Mouse (Mus musculus): ENCODE data around the gene Itgb2. TPM values are rescaled to one million over a fixed set of nuclear protein-coding genes. Genes with fewer than 3 reads are reported as not detected.

The Itgb2 gene
- polyA plus RNA-seq (2015; fragmentation: Nextera tagmentation; extraction: Ambion mirVana): 1.6 and 1.7 TPM in 2 replicates

GRCm38 (mm10) chr10:77530140-77530539, at the start of gene Itgb2:
TSS of gene Itgb2 (plus strand) at chr10:77530252.
- H3K4me3 ChIP-seq (ENCODE audit: low read length): no peak within 1 kb of the TSS
- H3K9ac ChIP-seq (replicated peaks; ENCODE audit: low read length): no peak within 1 kb of the TSS
- no peaks in the 10 kb centered on the region for H3K27me3 ChIP-seq (ENCODE audit: insufficient read depth, low read length)
- no peaks in the 10 kb centered on the region for H3K9me3 ChIP-seq (ENCODE audit: low read length)
- no peak within 1 kb of the TSS for H3K4me2 ChIP-seq (replicated peaks; ENCODE audit: low read depth, low read length)
- H3K36me3 ChIP-seq (ENCODE audit: insufficient read depth, low read length): no peaks in the 10 kb centered on the region
- H3K4me1 ChIP-seq (ENCODE audit: insufficient read depth, low read length): no peaks in the 10 kb centered on the region
- H3K27ac ChIP-seq (ENCODE audit: low read length): no peak within 1 kb of the TSS
- no peak for ATAC-seq (ENCODE audit: low FRiP score, low TSS enrichment)
- WGBS: 59% methylated on average over 9 of the region's 9 CpGs

GRCm38 (mm10) chr10:77481814-77482213, 48.2 kb upstream of the Itgb2 start:
- ATAC-seq (ENCODE audit: low FRiP score, low TSS enrichment): no peak
- no peaks in the 10 kb centered on the region for H3K27me3 ChIP-seq (ENCODE audit: insufficient read depth, low read length)
- no peak overlapping the region for H3K4me2 ChIP-seq (replicated peaks; ENCODE audit: low read depth, low read length)
- H3K36me3 ChIP-seq (ENCODE audit: insufficient read depth, low read length): peaks cover 7% of the 10 kb centered on the region; the same call in 1 of the 2 replicates
- H3K9me3 ChIP-seq (ENCODE audit: low read length): no peaks in the 10 kb centered on the region
- H3K4me3 ChIP-seq (ENCODE audit: low read length): no peak overlapping the region
- H3K27ac ChIP-seq (ENCODE audit: low read length): no peak overlapping the region
- H3K9ac ChIP-seq (replicated peaks; ENCODE audit: low read length): no peak overlapping the region
- H3K4me1 ChIP-seq (ENCODE audit: insufficient read depth, low read length): peaks cover 13% of the 10 kb centered on the region

- Histone ChIP-seq H3K9ac (replicated peaks; ENCODE audit: low read length) (no peak overlapping the region), H3K27me3 (ENCODE audit: insufficient read depth, low read length) (no peaks in the 10 kb centered on the region), H3K4me1 (ENCODE audit: insufficient read depth, low read length) (peaks cover 13% of the 10 kb centered on the region), H3K36me3 (ENCODE audit: insufficient read depth, low read length) (peaks cover 32% of the 10 kb centered on the region), H3K27ac (ENCODE audit: low read length) (peak overlapping the region; percentile 31; the same call in 1 of the 2 replicates), H3K9me3 (ENCODE audit: low read length) (no peaks in the 10 kb centered on the region), H3K4me2 (replicated peaks; ENCODE audit: low read depth, low read length) (no peak overlapping the region), H3K4me3 (ENCODE audit: low read length) (no peak overlapping the region)
- whole genome bisulfite sequencing: 18% methylated on average over 18 of the region's 18 CpGs
- ATAC-seq (ENCODE audit: low FRiP score, low TSS enrichment): peak; percentile 70
These were observed 45.7 kb upstream of the Itgb2 start for GRCm38 (mm10) chr10:77484205-77484935.

- Histone ChIP-seq H3K4me3 (ENCODE audit: low read length) (no peak overlapping the region), H3K9me3 (ENCODE audit: low read length) (no peaks in the 10 kb centered on the region), H3K4me2 (replicated peaks; ENCODE audit: low read depth, low read length) (no peak overlapping the region), H3K27ac (ENCODE audit: low read length) (no peak overlapping the region), H3K27me3 (ENCODE audit: insufficient read depth, low read length) (no peaks in the 10 kb centered on the region), H3K9ac (replicated peaks; ENCODE audit: low read length) (no peak overlapping the region), H3K36me3 (ENCODE audit: insufficient read depth, low read length) (peaks cover 38% of the 10 kb centered on the region), H3K4me1 (ENCODE audit: insufficient read depth, low read length) (peaks cover 13% of the 10 kb centered on the region)
- ATAC-seq (ENCODE audit: low FRiP score, low TSS enrichment): no peak
- 66% methylated on average over 3 of the region's 3 CpGs for WGBS
These were observed 44.3 kb upstream of the Itgb2 start for GRCm38 (mm10) chr10:77485786-77486185.

- 90% methylated on average over 7 of the region's 7 CpGs for WGBS
- H3K4me3 ChIP-seq (ENCODE audit: low read length): no peak overlapping the region
These were observed 41.9 kb upstream of the Itgb2 start for GRCm38 (mm10) chr10:77488168-77488567.

GRCm38 (mm10) chr10:77491585-77491984, 38.5 kb upstream of the Itgb2 start:
- no peak overlapping the region for H3K27ac ChIP-seq (ENCODE audit: low read length)
- peaks cover 3% of the 10 kb centered on the region; the same call in 1 of the 2 replicates for H3K9me3 ChIP-seq (ENCODE audit: low read length)
- H3K4me2 ChIP-seq (replicated peaks; ENCODE audit: low read depth, low read length): no peak overlapping the region
- H3K27me3 ChIP-seq (ENCODE audit: insufficient read depth, low read length): no peaks in the 10 kb centered on the region
- ATAC-seq (ENCODE audit: low FRiP score, low TSS enrichment): no peak
- H3K9ac ChIP-seq (replicated peaks; ENCODE audit: low read length): no peak overlapping the region
- H3K4me3 ChIP-seq (ENCODE audit: low read length): no peak overlapping the region
- H3K4me1 ChIP-seq (ENCODE audit: insufficient read depth, low read length): no peaks in the 10 kb centered on the region
- 90% methylated on average over 6 of the region's 6 CpGs for WGBS
- peaks cover 61% of the 10 kb centered on the region for H3K36me3 ChIP-seq (ENCODE audit: insufficient read depth, low read length)

More at GRCm38 (mm10) chr10:77488168-77488567, 41.9 kb upstream of the Itgb2 start:
- no peaks in the 10 kb centered on the region for H3K27me3 ChIP-seq (ENCODE audit: insufficient read depth, low read length)
- H3K36me3 ChIP-seq (ENCODE audit: insufficient read depth, low read length): peaks cover 52% of the 10 kb centered on the region
- no peak for ATAC-seq (ENCODE audit: low FRiP score, low TSS enrichment)
- peaks cover 13% of the 10 kb centered on the region for H3K4me1 ChIP-seq (ENCODE audit: insufficient read depth, low read length)
- H3K9ac ChIP-seq (replicated peaks; ENCODE audit: low read length): no peak overlapping the region
- peaks cover 3% of the 10 kb centered on the region; the same call in 1 of the 2 replicates for H3K9me3 ChIP-seq (ENCODE audit: low read length)
- no peak overlapping the region for H3K27ac ChIP-seq (ENCODE audit: low read length)
- H3K4me2 ChIP-seq (replicated peaks; ENCODE audit: low read depth, low read length): no peak overlapping the region

GRCm38 (mm10) chr10:77492885-77493284, 37.2 kb upstream of the Itgb2 start:
- Histone ChIP-seq H3K27me3 (ENCODE audit: insufficient read depth, low read length) (no peaks in the 10 kb centered on the region), H3K4me3 (ENCODE audit: low read length) (no peak overlapping the region), H3K4me2 (replicated peaks; ENCODE audit: low read depth, low read length) (no peak overlapping the region), H3K9me3 (ENCODE audit: low read length) (peaks cover 3% of the 10 kb centered on the region; the same call in 1 of the 2 replicates), H3K36me3 (ENCODE audit: insufficient read depth, low read length) (peaks cover 49% of the 10 kb centered on the region), H3K9ac (replicated peaks; ENCODE audit: low read length) (no peak overlapping the region), H3K4me1 (ENCODE audit: insufficient read depth, low read length) (no peaks in the 10 kb centered on the region), H3K27ac (ENCODE audit: low read length) (no peak overlapping the region)
- no peak for ATAC-seq (ENCODE audit: low FRiP score, low TSS enrichment)
- 96% methylated on average over 3 of the region's 3 CpGs for WGBS

GRCm38 (mm10) chr10:77497185-77497584, 32.9 kb upstream of the Itgb2 start:
- WGBS: 85% methylated on average over 13 of the region's 13 CpGs
- Histone ChIP-seq H3K27me3 (ENCODE audit: insufficient read depth, low read length) (no peaks in the 10 kb centered on the region), H3K27ac (ENCODE audit: low read length) (no peak overlapping the region), H3K4me2 (replicated peaks; ENCODE audit: low read depth, low read length) (no peak overlapping the region), H3K9ac (replicated peaks; ENCODE audit: low read length) (no peak overlapping the region), H3K36me3 (ENCODE audit: insufficient read depth, low read length) (peaks cover 28% of the 10 kb centered on the region), H3K4me3 (ENCODE audit: low read length) (no peak overlapping the region), H3K4me1 (ENCODE audit: insufficient read depth, low read length) (peaks cover 16% of the 10 kb centered on the region), H3K9me3 (ENCODE audit: low read length) (peaks cover 3% of the 10 kb centered on the region; the same call in 1 of the 2 replicates)
- ATAC-seq (ENCODE audit: low FRiP score, low TSS enrichment): no peak

- 50% methylated on average over 6 of the region's 6 CpGs for WGBS
- H3K27me3 ChIP-seq (ENCODE audit: insufficient read depth, low read length): no peaks in the 10 kb centered on the region
- no peak overlapping the region for H3K4me2 ChIP-seq (replicated peaks; ENCODE audit: low read depth, low read length)
- no peak overlapping the region for H3K27ac ChIP-seq (ENCODE audit: low read length)
- H3K4me1 ChIP-seq (ENCODE audit: insufficient read depth, low read length): peaks cover 18% of the 10 kb centered on the region
- ATAC-seq (ENCODE audit: low FRiP score, low TSS enrichment): peak; percentile 58; the same call in 1 of the 2 replicates
- no peaks in the 10 kb centered on the region for H3K9me3 ChIP-seq (ENCODE audit: low read length)
- peaks cover 26% of the 10 kb centered on the region for H3K36me3 ChIP-seq (ENCODE audit: insufficient read depth, low read length)
- no peak overlapping the region for H3K4me3 ChIP-seq (ENCODE audit: low read length)
- H3K9ac ChIP-seq (replicated peaks; ENCODE audit: low read length): no peak overlapping the region
These were observed 31.8 kb upstream of the Itgb2 start for GRCm38 (mm10) chr10:77498254-77498653.

- Histone ChIP-seq H3K36me3 (ENCODE audit: insufficient read depth, low read length) (peaks cover 21% of the 10 kb centered on the region), H3K27ac (ENCODE audit: low read length) (no peak overlapping the region), H3K4me1 (ENCODE audit: insufficient read depth, low read length) (peaks cover 26% of the 10 kb centered on the region), H3K27me3 (ENCODE audit: insufficient read depth, low read length) (no peaks in the 10 kb centered on the region), H3K4me2 (replicated peaks; ENCODE audit: low read depth, low read length) (no peak overlapping the region), H3K4me3 (ENCODE audit: low read length) (no peak overlapping the region), H3K9ac (replicated peaks; ENCODE audit: low read length) (no peak overlapping the region), H3K9me3 (ENCODE audit: low read length) (no peaks in the 10 kb centered on the region)
- no peak for ATAC-seq (ENCODE audit: low FRiP score, low TSS enrichment)
- WGBS: 42% methylated on average over 14 of the region's 14 CpGs
These were observed 29.4 kb upstream of the Itgb2 start for GRCm38 (mm10) chr10:77500636-77501035.
